Mouse (Mus musculus) erythroblast, embryonic 14.5 days (primary cell): ENCODE results near the gene Rps9.

Source experiments
- GATA1 ChIP-seq: IDR thresholded peaks from 2 replicates; pipeline ENCODE4 v1.6.1; 2012; ENCODE audit warnings: low read length, inconsistent platforms, mixed read lengths
- TAL1 ChIP-seq: IDR thresholded peaks from 3 replicates; pipeline ENCODE4 v1.6.1; 2012; ENCODE audit warnings: low read length, inconsistent platforms, mixed read lengths

- TF ChIP-seq TAL1 = no peak
- no peak for TF ChIP-seq GATA1
These were observed 9.5 kb upstream of the Rps9 start for GRCm38 (mm10) chr7:3694076-3694948.
